Mouse (Mus musculus) frontal cortex, adult (tissue): ENCODE measurements around the gene Msx1.

Source experiments
- ATAC-seq: cut with Nextera tagmentation; 2 replicates; pipeline ENCODE4 v1.9.2; 2017; ENCODE audit warnings: mild to moderate bottlenecking, moderate library complexity, mixed read lengths; ENCODE audit not compliant: low TSS enrichment

Msx1 gene

DNA sequence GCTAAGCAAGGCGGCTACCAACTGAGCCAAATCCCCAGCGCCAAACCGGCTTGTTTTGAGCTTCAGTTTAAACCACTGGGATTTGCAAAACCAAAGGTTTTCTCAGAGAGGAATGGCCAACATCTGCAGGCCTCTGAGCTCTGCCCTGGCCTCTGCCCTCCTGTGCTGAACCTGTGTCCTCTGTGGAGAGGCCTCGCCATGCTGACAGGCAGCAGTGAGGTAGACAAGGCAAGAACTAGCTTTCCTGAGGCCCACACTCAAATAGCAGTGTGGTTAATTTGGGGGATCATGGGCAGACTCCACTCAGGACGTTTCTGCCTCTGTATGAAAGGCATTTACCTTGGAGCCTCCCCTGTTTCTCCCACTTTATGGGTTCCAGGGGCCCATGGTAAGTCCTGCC is 27.6 kb downstream of the Msx1 start:
- ATAC-seq = no peak

DNA sequence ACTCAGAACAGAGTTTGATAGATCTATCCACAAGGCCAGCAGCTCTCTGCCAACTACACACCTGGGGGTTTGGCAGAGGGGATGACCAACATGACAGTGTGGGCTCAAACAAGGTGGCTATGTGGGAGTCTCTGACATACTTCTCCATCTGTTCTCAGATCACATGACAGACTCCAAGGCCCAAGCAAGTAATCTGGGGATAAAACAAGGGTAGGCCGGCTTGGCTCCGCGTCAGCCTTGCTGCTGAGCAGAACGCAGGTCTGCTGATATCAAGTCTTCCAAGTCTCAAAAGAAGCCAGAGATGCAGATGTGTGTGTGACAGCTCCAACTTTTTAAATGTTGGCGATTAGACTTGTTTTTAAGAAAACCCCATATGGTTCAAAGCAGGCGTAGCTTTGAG is 28.7 kb downstream of the Msx1 start:
- ATAC-seq = no peak

DNA sequence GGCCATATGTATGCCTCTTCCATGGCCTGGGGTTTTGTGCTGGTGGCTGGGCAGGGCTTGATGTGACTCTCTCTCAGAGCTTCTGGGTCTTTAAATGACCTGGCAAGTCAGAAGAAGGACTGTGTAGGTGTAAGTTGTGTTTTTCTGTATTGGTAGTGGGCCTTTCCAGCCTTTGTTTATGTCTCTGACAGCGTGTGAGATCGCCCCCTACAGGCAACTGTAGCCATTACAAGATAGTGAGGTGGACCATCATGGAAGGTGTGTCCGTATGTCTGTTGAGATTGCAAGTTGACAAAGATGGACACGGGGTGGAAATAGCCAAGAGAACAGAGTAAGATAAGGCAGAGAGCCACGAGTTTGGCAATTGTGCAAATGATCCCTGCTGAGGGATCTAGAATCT is 32.2 kb downstream of the Msx1 start:
- ATAC-seq = no peak

DNA sequence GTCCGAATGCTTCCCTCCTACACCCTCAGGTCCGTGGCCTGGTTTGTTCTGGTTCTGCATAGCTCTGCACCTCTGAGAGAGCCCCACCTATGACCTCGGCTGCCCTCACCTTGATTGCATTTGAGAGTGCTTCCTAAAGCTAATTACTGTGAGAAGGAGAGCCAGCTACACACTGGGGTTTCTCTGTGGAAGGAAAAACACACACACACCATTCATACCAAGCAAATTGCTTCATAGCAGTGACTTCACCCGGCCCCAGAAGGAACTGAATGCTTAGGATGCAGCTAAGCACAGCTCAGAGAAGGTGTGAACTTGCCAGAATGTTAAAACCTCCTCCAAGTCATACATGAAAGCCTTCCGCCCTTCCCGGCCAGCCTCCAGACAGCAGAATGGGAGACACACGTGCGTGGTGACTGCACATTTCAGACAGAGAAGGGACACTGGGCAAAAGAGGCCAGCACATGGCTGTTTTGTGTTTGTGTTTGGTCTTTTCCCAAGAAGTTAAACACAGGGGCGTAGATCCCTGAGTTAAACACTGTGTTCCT is 39.5 kb downstream of the Msx1 start:
- ATAC-seq = peak; percentile 34; the same call in 1 of the 2 replicates

DNA sequence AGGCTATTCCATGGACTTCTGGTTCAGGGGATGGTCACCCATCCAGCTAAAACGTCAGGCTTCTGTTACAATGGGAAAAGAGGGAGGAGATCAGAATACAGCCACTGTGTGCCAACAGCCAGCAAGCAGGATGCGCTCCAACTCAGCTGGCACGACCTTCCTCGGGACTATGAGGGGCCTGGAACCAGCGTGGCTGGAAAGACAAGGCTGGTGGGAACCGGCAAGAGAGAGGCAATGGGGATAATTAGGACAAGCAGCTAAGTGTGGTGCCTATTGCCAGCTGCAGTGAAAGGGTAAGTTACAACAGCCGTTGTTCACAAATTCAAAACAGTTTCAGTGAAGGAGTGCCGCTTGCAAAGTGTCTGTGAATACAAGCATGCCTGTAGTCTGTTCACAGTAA is 41.1 kb downstream of the Msx1 start:
- ATAC-seq = 0 out of 2 replicates have a peak, but pooled peaks have one; percentile 9

DNA sequence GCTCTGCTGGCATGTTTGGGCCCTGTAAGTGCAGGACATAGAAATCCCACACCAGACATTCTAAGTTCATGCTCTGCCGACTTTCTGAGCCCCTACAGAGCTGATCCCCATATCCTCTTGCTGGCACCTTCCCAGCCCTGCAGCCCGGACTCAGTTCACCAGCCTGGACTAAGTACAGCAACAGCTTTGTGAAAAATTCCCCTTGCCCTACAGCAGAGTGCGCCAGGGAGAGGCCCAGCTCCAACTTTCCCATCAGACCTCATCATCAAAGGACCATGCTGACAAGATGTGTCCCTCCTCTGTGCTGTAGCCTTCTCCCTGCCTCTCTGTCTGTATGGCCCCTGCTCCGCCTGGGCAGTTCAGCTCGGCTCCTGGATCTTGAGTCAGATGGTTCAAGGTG is 48.7 kb downstream of the Msx1 start:
- ATAC-seq = no peak

DNA sequence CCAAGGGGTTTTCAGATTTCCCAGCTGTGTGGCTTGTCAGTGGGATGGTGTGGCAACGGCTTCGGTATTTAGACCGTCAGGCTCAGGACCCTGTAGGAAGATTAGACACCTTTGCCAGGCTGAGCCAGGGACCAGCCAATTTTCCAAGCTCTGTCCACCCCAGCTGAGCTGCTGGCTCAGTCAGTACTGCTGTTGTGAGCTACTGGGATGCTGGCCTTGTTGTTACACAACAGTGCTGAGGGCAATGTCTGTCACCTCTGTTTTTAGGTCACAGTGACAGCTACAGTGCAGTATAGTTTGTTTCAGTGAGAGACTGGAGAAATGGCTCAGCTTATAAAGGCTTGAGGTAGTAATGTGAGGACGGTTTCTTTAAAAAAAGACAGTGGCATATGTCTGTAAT is 50.4 kb downstream of the Msx1 start:
- 0 out of 2 replicates have a peak, but pooled peaks have one; percentile 20 for ATAC-seq

DNA sequence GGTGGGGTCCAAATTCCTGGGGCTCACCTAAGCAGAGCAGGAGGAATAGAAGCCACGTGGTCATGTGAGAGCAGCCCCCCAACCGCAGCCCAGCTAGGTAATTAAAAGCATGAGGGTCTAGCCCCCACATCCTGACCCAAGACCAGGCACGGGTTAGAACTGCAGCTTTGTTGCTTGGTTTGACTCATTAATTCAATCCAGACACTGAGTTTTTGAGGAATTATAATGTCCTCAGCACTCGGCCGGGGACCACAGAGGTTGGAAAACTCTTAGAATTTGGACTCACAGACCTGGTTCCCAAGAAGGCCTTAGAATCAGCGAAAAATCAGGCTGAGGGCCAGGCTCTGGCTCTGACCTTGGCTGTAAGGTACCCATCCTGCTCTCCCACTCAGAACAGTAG is 53.5 kb downstream of the Msx1 start:
- no peak for ATAC-seq
